Mouse (Mus musculus): ENCODE measurements around the gene Pex14.
"Not testable (repeated sequence)": the region's sequence is repeated elsewhere in the genome, so short reads cannot be mapped to it uniquely, and the experiment has no call there.

Gene Pex14

DNA sequence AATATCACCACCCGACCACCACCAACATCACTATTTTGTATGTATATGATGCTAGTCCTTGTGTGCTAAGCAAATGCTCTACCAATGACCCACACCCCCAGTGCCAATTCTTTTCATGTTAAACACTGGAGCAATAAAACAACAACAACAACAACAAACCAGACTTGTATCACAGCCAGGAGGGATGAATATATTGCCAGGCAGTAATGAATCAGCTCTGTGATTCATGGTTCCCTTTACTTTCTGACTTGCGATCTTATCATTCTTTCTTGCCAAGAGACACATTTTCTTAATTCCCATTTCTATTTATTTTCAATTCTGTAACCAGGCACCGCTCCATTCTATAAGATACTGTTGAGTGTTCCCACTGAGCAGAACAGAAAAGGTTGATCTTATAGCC, 1.8 kb upstream of the Pex14 start:
- no peak for DNase-seq

DNA sequence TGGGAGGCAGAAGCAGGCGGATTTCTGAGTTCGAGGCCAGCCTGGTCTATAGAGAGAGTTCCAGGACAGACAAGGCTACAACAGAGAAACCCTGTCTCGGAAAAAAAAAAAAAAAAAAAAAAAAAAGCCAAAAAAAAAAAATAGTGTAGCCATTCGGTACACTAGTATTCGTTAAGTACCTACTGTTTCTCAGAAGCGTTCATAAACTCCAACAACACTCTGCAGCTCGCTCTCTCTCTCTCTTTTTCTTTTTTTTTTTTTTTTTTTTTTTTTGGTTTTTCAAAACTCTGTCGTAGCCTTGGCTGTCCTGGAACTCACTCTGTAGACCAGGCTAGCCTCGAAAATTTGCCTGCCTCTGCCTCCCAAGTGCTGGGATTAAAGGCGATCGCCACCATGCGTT, 773 bp upstream of the Pex14 start:
- not testable (repeated sequence) for DNase-seq

DNA sequence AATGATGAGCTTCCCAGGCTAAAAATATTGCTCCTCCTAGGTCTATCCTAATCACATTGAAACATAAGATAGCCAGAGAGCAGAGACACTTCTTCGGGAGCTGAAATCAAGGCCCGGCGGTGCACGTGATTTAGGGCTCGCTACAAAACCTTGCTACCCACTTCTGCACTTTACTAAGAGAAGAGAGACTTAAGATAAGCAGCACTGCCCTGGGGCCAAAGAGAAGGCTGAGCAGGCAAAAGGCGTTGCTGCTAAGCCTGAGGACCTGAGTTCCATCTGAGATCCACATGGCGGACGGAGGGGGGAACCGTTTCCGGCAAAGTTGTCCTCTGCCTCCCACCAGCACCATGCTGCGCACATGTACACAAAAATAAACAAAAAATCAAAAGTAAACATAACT, 1.1 kb downstream of the Pex14 start:
- no peak for DNase-seq

DNA sequence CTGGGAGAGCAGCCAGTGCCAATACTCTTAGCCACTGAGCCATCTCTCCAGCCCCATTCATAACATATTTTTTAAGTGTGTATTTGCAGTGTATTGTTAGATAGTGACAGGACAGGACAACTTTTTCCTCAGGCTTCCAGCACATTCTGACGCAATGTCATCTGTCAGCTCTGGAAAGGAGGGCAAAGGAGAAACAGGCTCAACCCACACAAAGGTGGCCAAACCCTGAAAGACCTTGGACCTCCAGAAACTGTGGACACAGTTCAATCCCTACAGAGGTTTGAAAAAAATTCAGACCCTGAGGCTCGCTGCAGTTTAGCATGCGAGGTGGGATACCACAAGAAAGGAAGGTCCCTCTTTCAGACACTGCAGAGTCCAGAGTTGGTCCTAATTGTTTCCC, 1.7 kb downstream of the Pex14 start:
- no peak for DNase-seq

DNA sequence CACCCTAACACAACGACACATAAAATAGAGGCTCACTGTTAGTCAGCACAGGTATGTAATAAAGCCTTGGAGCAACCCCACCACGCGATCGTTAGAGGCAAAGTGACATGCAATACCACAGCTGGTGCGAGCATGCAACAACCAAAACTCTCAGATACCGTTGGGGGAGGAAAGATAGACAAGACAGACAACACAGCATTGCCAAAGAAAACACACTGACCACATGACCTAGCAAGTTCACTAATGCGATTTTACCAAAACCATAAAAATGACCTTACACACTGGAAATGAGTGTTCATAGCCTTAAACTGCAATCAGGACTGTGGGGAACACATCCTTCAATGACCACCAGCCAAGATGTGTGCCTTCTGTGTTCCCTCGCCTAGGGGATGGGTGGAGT, 8.3 kb downstream of the Pex14 start:
- no peak for DNase-seq

DNA sequence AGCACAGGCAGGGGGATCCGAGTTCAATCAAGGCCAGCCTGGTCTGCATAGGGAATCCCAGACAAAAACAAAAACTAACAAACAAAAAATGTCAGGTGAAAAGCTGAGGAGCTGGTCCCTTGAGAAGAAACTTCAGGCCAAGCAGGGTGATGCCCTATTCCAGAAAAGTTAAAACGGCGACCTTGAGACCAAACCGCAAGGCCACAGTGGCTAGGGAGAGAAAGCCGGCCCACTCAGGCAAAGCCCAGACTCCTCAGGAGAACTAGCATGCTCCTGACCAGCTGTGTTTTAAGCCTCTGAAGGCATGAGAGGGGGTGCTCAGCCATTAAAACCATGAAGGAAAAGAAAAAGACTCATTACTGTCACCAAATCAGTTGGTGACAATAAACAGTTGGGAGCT, 14.3 kb downstream of the Pex14 start:
- DNase-seq = no peak

DNA sequence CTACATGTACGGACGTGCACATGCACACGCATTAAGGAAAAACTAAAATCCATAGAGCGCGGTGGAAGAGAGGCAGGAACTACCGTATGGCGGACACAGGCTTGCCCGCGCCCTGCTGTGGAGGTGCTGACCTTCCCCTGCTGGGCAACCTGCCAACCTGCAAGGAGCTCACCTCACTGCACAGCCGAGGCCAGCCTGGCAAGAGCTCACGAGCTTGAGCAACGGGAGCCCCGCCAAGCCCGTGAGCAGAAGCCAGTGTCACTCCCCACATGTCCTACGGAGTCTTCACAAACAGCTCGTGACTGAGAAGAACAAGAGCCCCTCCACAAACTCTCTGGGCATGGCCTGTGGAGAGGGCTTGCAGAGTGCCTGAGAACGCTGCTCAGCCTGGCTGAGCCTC, 18.1 kb downstream of the Pex14 start:
- peak; percentile 81 for DNase-seq

DNA sequence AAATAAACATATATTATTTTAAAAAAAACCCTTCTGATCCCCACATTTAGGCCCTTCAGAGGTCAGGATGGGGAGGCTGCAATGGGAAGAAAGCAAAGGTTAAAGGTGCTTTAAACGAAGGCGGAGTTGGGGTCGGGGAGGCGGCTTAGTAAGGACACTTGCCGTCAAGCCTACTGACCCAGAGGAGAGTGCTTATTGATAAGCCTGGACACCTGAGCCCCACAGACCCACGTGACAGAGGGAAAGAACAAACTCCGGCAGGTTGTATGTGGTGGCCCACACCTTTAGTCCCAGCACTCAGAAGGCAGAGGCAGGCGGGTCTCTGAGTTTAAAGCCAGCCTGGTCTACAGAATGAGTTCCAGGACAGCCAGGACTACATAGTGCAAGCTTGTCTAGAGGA, 19.6 kb downstream of the Pex14 start:
- DNase-seq = no peak

DNA sequence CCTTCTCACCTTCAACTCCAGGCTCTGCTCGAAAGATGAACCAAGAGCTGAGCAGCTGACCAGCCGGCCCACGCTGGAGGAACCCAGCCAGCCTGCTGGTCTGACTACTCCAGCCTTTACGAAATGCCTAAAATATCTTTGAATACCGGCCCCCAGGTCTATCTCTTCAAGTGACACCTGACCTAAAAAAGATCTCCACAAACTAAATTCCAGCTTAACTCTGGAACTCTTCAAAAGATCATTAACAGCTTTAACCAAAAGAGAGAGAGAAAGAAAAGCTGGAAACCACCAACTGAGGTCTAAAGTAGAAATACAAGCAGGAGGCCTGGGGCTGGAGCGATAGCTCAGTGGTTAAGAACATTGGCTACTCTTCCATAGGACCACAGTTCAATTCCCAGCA, 20.0 kb downstream of the Pex14 start:
- no peak for DNase-seq

DNA sequence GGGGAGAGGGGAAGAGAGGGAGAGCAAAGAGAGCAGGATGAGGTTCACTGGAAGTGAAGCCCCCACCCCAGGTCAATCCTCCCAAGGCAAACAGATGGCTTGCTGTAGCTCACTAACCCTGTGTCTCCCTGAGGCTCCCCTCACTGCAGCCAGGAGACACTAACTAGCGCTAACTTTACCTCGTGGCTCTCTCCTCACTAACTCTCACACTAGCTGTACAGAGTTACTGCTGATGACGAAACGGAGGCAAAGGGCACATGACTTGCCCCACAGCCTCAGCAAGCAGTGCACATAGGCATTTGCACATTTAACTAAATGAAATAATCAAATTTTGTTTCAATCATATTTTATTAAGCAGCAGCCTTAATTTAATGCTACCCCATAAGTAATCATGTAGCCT, 21.4 kb downstream of the Pex14 start:
- DNase-seq = no peak

DNA sequence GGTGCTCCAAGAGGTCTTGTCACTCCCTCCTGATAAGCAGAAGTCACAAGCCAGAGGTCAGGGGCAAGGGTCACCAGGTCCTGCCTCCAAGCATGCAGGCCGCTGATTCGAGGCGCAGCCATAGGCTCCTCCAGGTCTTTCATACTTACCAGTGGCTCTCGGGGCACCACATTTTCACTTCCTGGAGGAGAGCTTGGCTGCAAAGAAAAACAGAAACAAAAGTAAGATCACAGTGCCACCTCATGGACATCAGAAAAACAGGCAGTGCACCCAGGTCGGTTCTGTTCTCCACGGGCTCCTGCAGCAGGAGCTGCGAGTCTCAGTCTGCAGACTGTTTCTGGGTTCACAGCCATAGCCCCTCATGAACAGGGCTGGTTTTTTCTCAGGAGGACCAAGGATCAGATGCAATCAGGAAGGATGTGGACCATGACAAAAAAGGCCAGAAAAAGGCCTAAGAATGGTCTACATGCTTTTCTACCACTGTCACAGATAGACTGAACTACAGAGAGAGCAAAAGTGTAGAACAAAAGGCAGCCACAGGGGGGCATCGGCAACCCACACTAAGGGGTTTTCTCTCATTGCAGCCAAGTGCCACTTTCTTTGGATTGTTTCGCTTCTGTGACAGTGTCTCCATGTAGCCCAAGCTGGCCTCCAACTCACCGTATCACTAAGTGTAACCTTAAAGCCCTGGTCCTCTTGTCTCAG, 23.7 kb downstream of the Pex14 start:
- DNase-seq = peak; percentile 87

DNA sequence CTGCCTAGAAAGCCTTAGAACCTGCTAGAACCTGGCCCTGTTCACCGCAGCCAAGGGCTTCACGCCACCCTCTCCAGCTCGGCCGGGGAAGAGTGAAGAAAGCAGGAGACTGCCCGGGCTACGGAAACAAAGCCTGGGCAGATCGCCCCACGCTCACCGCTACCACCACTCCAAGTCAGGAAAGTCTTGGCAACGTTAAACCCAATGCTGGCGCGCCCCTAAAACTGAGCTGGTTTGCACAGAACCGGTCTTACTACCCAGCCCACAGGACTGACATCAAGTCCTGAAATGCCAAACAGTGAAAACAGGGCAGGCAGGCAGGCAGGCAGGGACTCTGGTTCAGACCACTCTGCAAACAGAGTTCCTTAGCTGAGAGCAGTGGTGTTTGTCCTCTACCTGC, 24.6 kb downstream of the Pex14 start:
- peak; percentile 47 for DNase-seq

DNA sequence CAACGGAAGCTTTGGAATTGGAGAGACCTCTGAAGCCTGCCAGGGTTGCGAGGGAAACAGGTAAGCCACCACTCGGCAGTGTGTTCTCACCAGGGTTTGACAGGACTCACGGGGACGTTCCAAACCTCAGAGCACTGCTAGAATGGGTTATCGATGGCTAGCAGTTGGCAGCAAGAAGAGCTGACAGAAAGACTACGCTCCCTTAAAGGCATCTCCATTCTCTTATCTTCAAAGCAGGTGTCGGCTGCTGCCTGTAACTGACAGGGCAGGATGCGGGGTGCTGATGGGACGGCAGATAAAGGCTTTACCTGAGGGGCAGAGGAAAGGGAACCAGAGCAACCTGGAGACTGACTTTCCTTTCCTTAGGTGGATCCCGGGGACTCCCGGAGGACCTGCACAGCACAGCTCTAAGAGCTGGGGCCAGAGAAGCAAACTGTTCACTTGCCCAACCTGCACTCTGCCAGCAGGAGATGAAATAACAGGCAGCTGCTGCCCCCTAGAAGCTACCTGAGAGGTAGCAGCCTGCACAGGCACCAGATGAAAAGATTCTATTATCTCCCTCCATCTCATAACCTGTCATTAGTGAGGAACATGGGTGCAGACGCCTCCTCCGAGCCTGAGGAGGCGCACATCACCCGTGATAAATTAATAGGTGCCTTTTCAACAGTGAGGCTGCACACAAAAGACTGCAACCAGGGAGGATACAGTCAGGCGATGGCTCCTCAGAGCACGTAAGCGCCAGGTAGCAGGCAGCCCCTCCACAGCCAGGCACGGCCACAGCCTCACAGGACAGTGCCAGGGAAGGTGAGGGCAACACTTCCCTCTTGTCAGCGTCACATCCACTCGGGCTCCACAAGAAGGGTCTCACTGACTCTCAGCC, 32.8 kb downstream of the Pex14 start:
- peak; percentile 41 for DNase-seq

DNA sequence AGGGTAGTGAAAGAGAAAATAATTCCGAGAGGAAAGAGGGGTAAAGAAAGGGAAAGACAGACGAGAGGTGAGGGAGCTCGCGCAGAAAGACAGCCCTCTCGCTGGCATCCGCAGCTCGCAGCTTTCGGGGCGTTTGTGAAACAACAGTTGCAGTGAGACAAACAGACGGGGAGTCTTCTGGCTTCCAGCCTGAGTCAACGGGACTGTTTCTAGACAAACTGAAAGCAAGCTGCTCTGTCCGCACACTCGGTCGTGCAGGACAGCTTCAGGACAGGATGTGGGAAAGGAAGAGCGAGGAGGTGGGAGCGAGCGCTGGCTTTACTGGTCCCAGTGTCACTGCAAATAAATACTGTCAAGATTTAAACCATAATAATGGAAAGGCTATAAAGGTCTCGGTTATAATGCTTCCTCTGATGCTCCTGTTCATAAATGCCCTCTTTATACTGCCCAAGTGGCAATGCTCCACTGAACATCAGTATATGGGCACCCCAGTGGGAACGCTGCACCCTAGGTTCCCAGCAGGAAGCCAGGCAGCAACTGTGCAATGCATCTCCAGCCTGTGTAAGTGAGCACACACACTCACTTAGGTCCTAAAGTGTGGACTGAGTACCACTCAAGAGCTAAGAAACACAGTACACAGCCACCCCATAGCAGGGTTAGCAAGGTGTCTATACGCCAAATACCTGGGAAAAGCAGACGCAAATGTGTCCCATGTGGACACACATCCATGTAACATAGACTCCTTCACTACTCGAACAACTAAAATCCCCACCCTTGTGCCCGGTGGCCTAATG, 35.4 kb downstream of the Pex14 start:
- DNase-seq = peak; percentile 41

DNA sequence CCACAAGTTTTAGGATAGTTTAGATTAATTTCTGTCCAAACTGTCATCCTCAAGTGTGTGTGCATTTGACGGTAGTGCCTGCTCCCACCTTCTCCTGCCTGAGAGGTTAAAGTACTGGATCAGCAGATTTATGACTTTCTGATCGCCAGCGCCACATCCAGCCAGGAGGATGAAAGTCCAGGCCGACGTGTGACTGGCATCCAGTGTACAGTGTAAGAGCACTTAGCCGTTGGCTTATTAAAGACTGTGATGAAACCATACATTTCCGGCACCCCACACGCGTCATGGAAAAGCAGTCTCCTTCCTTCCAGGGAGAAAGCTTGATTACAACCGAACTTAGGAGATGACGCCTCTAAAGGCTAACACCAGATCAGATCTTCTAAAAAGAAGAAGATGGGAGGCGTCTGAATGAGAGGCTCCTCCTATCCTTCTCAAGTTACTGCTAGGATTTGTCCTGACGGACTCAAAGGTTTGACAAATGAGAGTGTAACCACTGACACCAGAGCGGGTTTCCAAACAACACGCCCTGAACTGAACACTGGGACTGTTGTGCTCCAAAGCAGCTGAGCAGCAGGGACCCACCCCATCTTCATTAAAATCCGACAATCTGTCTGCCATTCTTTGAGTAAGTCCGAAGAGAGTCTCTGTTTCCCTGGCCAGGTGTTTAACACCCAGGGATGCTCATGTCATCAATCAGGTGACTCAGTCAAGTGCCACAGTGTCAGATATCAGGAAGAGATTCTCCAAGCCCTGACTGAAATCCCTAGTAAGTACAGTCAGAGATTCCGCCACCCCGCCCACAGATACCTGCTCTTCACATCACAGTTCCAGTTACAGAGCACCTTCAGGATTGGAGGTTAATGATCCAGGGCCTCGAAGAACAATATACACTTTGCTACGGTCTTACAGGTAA, 37.0 kb downstream of the Pex14 start:
- DNase-seq = no peak

DNA sequence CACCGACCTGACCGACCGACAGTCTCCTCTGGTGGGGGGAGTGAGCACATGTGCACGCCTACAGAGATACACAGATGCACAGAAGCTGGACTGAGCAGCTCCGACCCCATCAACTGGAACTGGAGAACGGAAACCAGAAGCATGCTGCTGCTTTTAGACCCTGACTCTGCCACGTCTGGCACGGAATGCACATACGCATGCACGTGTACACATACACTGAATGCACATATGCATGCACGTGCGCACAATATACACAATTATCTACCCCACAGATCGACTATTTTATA, 38.3 kb downstream of the Pex14 start:
- no peak for DNase-seq

DNA sequence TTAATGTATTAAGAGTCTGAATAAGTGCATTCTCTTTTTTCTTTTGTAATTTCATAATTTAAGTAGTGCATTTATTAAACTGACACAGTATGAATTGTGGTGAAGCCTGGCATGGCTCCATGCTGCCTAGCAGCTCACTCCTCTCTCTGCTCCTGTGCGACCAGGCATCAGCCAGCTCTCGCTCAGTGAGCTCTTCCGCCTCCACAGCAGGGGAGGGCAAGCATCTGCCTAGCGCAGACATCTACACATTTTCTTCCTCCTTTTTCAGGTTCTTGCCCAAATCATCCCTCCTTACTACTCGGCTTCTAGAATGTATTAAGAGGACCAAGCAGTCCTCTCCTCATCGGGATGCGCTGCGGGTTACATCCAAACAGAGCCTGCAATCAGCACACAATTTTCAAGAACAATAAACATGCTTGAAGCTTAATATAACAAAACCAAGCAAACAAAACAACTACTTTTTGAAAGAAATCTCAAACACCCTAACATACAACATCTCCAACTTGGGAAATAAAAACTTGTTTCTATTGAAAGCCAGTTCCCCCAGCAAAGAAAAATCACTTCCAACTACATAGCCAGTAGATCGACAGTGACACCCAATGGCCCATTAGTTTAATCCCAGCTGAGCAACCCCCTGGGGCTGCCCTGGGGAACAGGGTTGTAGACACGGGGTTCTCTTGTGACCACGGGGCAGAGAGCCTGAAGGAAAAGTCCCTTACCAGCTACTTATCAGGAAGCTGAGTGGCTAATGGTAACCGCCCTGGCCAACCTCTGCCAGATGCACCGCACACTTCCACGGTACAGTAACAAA, 38.9 kb downstream of the Pex14 start:
- no peak for DNase-seq

DNA sequence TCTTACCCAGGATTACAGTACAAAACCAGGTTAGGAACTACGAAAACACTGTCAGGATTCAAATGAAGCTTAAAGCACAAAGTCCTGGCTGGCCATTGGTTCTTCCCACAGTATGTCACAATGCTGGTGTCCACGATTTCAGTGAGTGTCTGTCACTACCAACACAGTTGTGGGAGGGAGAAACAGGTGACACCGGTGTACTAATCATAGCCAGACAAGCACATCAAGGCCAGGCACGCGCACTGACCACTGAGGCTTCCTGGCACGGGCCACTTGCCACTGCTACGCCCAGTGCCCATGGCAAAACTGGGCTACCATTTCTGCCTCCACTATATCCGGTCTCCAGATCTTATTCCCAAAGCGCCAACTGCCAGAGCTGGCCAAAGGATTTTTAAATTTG, 40.0 kb downstream of the Pex14 start:
- DNase-seq = no peak

DNA sequence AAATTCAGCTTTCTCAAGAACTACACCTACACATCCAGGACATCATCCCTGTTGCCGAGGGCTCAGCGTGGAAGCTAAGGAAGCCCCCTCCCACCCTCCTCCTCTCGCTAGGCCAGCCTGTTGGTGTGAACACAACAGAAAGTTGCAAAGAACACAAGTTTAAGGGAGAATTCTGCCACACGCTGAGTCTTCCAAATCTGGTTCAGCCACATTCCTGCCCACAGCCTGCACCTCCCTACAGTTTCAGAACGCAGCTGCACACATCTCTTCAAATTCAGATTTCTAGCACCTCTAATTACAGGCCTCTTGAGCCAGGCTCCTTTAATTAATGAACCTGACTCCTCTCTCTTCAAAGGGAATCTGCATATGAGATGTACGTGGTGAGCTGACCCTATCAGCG, 41.4 kb downstream of the Pex14 start:
- no peak for DNase-seq

DNA sequence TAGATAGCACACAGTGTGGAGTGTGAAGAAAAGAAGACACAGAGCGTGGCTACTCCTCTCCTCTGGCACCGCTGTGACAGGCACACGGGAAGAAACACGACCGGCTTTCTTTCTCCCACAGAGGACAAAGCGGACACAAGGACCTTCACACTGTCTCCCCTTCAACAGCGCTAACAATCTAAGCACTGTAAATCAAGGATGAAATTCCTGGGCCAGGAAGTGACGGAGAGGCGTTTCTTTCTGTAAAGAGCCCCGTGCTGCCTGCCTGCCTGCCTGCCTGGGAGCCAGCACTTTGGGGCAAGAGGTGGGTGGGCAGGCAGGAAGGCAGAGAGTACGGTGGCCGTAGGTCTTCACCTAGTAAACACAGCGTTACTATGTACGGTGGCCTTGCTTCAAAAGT, 42.2 kb downstream of the Pex14 start:
- no peak for DNase-seq

DNA sequence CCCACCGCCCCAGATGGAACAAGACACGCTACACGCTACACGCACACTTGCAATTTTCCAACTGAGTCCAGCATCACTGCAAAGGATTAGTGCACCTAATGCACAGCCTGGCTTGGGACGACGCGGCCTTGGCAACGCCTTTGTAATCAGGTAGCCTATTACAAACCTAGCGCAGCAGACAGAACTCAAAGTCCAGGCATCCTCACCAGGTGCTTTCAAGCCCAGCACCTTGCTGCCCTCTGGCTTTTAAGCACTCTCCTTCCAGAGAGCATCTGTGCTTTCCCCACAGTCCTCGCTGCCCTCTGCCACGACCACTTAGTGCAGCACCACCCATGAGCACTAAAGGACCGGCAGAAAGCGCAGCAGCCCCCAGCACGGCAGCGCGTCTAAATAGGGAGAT, 42.7 kb downstream of the Pex14 start:
- no peak for DNase-seq

DNA sequence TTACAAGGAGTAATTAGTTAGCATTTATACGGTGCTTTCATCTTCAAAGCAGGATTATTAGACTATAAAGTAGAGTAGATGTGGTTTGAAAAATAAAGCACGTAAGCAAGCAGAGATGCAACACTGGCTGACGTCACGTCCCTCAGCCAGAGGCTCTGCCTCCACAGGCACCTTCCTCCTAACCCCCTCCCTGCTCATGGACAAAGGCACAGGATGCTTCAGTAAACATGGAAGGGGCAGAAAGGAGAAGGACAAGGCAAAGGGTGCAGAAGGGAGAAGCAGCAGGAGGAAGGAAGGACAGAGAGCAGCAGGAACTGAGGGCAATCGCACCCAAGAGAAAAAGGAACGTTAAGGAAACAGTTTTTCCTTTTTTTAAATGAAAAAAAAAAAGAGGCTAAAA, 43.8 kb downstream of the Pex14 start:
- peak; percentile 55 for DNase-seq
